In genomic region chr19:21570778-21571177, GRCm38 (mm10) we compare ENCODE assay signal across 11 mouse cellular contexts.
DNase-seq lines count a peak whose midpoint lies in the region; ATAC-seq and TF ChIP-seq lines count a peak whose summit lies in the region.
"Had no signal": no experiment of that assay in that cellular context is flagged by ENCODE, and none has a peak within 500 bp of the region (broad histone marks: within the 10 kb centered on the region; RNA-seq: fewer than 3 reads in every experiment).

No protein-coding gene starts in this region.

- intact Hi-C loops in heart, postnatal 36 days (cut with DNase I), result loop anchor here (1.0 to 5.0 kb wide), 4 partner anchors 82 to 732 kb away; partner anchors contain the start of genes 1110059E24Rik and Abhd17b
- intact Hi-C loops in heart, postnatal 10 days (cut with DNase I), result loop anchor here (1.0 to 5.0 kb wide), 4 partner anchors 82 to 372 kb away; partner anchors contain the start of genes 1110059E24Rik and Abhd17b

- peak overlapping the region; percentile 29; the same call in 1 of the 2 replicates for H3K27ac ChIP-seq in heart, embryonic 11.5 days (ENCODE audit: low read depth, low read length)
- H3K27ac ChIP-seq in midbrain, embryonic 13.5 days, result no peak overlapping the region
- H3K27ac ChIP-seq: intestine, embryonic 15.5 days; liver, embryonic 13.5 days had no signal

- no peak for TF ChIP-seq CTCF in brain, embryonic 14.5 days (IDR thresholded peaks at IDR 0.05; ENCODE audit: borderline replicate concordance, extremely low read depth, insufficient read depth, insufficient read length)

- no peak overlapping the region for H3K4me3 ChIP-seq in heart, embryonic 11.5 days (ENCODE audit: low read depth, low read length)
- H3K4me3 ChIP-seq in midbrain, embryonic 13.5 days (replicated peaks), result no peak overlapping the region
- H3K4me3 ChIP-seq: erythroblast, embryonic 14.5 days; intestine, embryonic 15.5 days; liver, embryonic 13.5 days had no signal

- no peak for ATAC-seq in heart, embryonic 11.5 days (replicated peaks; ENCODE audit: insufficient number of reproducible peaks, low FRiP score, low TSS enrichment)
- peak; percentile 86 for ATAC-seq in midbrain, embryonic 13.5 days

- no peak for TF ChIP-seq POLR2A in brain, embryonic 14.5 days (IDR thresholded peaks at IDR 0.05; ENCODE audit: borderline replicate concordance, extremely low read depth, insufficient read depth, insufficient read length, poor library complexity, severe bottlenecking)

- no peaks in the 10 kb centered on the region for H3K9me3 ChIP-seq in heart, embryonic 11.5 days (replicated peaks; ENCODE audit: control insufficient read depth, low read length)
- no peaks in the 10 kb centered on the region for H3K9me3 ChIP-seq in midbrain, embryonic 13.5 days
- H3K9me3 ChIP-seq: intestine, embryonic 15.5 days; liver, embryonic 13.5 days had no signal

- H3K9ac ChIP-seq in heart, embryonic 11.5 days (ENCODE audit: low read depth, low read length), result no peak overlapping the region
- no peak overlapping the region for H3K9ac ChIP-seq in midbrain, embryonic 13.5 days (replicated peaks)
- H3K9ac ChIP-seq: intestine, embryonic 15.5 days; liver, embryonic 13.5 days had no signal

- no peaks in the 10 kb centered on the region for H3K27me3 ChIP-seq in heart, embryonic 11.5 days (ENCODE audit: control insufficient read depth, insufficient read depth, low read length)
- no peaks in the 10 kb centered on the region for H3K27me3 ChIP-seq in midbrain, embryonic 13.5 days
- H3K27me3 ChIP-seq: intestine, embryonic 15.5 days; liver, embryonic 13.5 days had no signal

- no peaks in the 10 kb centered on the region for H3K36me3 ChIP-seq in heart, embryonic 11.5 days (ENCODE audit: control insufficient read depth, insufficient read depth, low read length)
- no peaks in the 10 kb centered on the region for H3K36me3 ChIP-seq in midbrain, embryonic 13.5 days
- H3K36me3 ChIP-seq: intestine, embryonic 15.5 days; liver, embryonic 13.5 days had no signal

- 43% methylated on average over 8 of the region's 8 CpGs for WGBS in heart, embryonic 11.5 days (ENCODE audit: insufficient replicate concordance)
- WGBS in midbrain, embryonic 13.5 days, result 38% methylated on average over 8 of the region's 8 CpGs

- 0 out of 2 replicates have a peak overlapping the region, but pooled peaks have one; percentile 14 for H3K4me2 ChIP-seq in heart, embryonic 11.5 days
- H3K4me2 ChIP-seq in midbrain, embryonic 13.5 days (replicated peaks), result no peak overlapping the region
- H3K4me2 ChIP-seq: intestine, embryonic 15.5 days; liver, embryonic 13.5 days had no signal

- DNase-seq in heart, postnatal 36 days, result no peak
- DNase-seq in brain, embryonic 14.5 days (ENCODE audit: low read depth), result peak; percentile 65
- peak; percentile 28 to 36 for DNase-seq in heart, postnatal 10 days
- DNase-seq in urinary bladder, postnatal 14 days (ENCODE audit: low spot score), result no peak
- DNase-seq in ovary, adult 18-20 months (ENCODE audit: low spot score), result no peak
- no peak for DNase-seq in urinary bladder, postnatal 25 days (ENCODE audit: low spot score)

- peaks cover 19% of the 10 kb centered on the region for H3K4me1 ChIP-seq in heart, embryonic 11.5 days (ENCODE audit: control insufficient read depth, insufficient read depth, low read length)
- H3K4me1 ChIP-seq in midbrain, embryonic 13.5 days (replicated peaks), result peaks cover 3% of the 10 kb centered on the region; the same call in 1 of the 2 replicates
- H3K4me1 ChIP-seq: intestine, embryonic 15.5 days had no signal

Comparison
In these comparisons a context has a peak if more than half of its experiments do, and no peak if none do; other contexts are left out.
1. DNase-seq: peak in brain, embryonic 14.5 days (single experiment) and heart, postnatal 10 days (2 of 2); none in heart, postnatal 36 days (0 of 2), urinary bladder, postnatal 14 days (single experiment), ovary, adult 18-20 months (single experiment) and urinary bladder, postnatal 25 days (single experiment).